Mouse (Mus musculus) heart, postnatal 0 days (tissue): ENCODE results near the gene Rnf181. TPM values are rescaled to one million over a fixed set of nuclear protein-coding genes. Genes with fewer than 3 reads are reported as not detected.
A peak's percentile ranks its signal among the peaks of the same experiment; 100 is the strongest.

Experiments
- ATAC-seq: fragments of 200-750 bp; cut with Nextera tagmentation; 2 replicates; pipeline ENCODE4 v1.8.0; 2017; ENCODE audit warnings: low read depth, moderate number of reproducible peaks, moderate library complexity; ENCODE audit not compliant: insufficient read depth
- DNase-seq: peaks from one replicate; pipeline ENCODE4 v3.0.0-alpha.2; 2016; ENCODE audit warnings: low spot score
- H3K27ac ChIP-seq: fragments of 300-500 bp; sonication (generic); 2 replicates; pipeline ENCODE4 v1.5.1; 2014; ENCODE audit warnings: low read depth, mild to moderate bottlenecking
- H3K27me3 ChIP-seq: fragments of 300-500 bp; sonication (generic); 2 replicates; pipeline ENCODE4 v1.6.1; 2014; ENCODE audit warnings: low read length, mixed read lengths; ENCODE audit not compliant: control insufficient read depth, insufficient read depth
- H3K36me3 ChIP-seq: fragments of 300-500 bp; sonication (generic); replicated peaks from 2 replicates; pipeline ENCODE4 v1.6.1; 2014; ENCODE audit warnings: low read length, mixed read lengths; ENCODE audit not compliant: control insufficient read depth, insufficient read depth
- H3K4me1 ChIP-seq: fragments of 300-500 bp; sonication (generic); 2 replicates; pipeline ENCODE4 v1.6.1; 2014; ENCODE audit warnings: antibody characterized with exemption; ENCODE audit not compliant: control insufficient read depth, insufficient read depth
- H3K4me2 ChIP-seq: fragments of 300-500 bp; sonication (generic); 2 replicates; pipeline ENCODE4 v1.6.1; 2014; ENCODE audit warnings: low read depth, mild to moderate bottlenecking, low read length, moderate library complexity
- H3K4me3 ChIP-seq: fragments of 300-500 bp; sonication (generic); 2 replicates; pipeline ENCODE4 v1.5.1; 2014; ENCODE audit warnings: low read depth, low read length
- H3K9ac ChIP-seq: fragments of 300-500 bp; sonication (generic); replicated peaks from 2 replicates; pipeline ENCODE4 v1.6.1; 2014; ENCODE audit warnings: low read depth, low read length, mixed read lengths
- H3K9me3 ChIP-seq: fragments of 300-500 bp; sonication (generic); replicated peaks from 2 replicates; pipeline ENCODE4 v1.6.1; 2016; ENCODE audit warnings: low read length; ENCODE audit not compliant: control insufficient read depth
- CTCF ChIP-seq: IDR thresholded peaks from 2 replicates; pipeline ENCODE4 v1.5.1; 2016; ENCODE audit warnings: antibody characterized with exemption, control low read depth, low read depth
- EP300 ChIP-seq: IDR thresholded peaks from 2 replicates; pipeline ENCODE4 v1.6.1; 2016; ENCODE audit warnings: antibody characterized with exemption, low read depth
- WGBS: fragments of 180-500 bp; shearing (Covaris S2); extraction: QIAGEN DNeasy Blood & Tissue Kit; methylation state at CpG from one replicate; pipeline ENCODE4 v1.1.7; 2014; 5-methylcytosine and 5-hydroxymethylcytosine counted together
- polyA plus RNA-seq: library from polyadenylated mRNA; unstranded; fragments of >200 nt; fragmentation: Nextera tagmentation; extraction: Ambion mirVana; gene quantifications from 2 replicates; pipeline ENCODE4 v1.2.1, GENCODE M21; 2015
- total RNA-seq: library from RNA; depleted of rRNA; stranded (reverse); fragments of >200 nt; gene quantifications from 2 replicates; pipeline ENCODE4 v1.2.3, GENCODE M21; 2014; ENCODE audit warnings: low replicate concordance

The Rnf181 gene
- total and polyA plus RNA-seq, 2 experiments from 2014 or later, result 53.5 to 74.9 TPM

GRCm38 (mm10) chr6:72410003-72410402, 43.2 kb upstream of the Rnf181 start:
- no peaks in the 10 kb centered on the region for H3K9me3 ChIP-seq
- no peak overlapping the region for H3K4me3 ChIP-seq
- no peaks in the 10 kb centered on the region for H3K36me3 ChIP-seq
- 16% methylated on average over 1 of the region's 1 CpGs for WGBS
- DNase-seq (no peak), ATAC-seq (no peak)
- H3K4me1 ChIP-seq, result peaks cover 5% of the 10 kb centered on the region; the same call in 1 of the 2 replicates
- H3K4me2 ChIP-seq, result no peak overlapping the region
- H3K27me3 ChIP-seq, result no peaks in the 10 kb centered on the region
- no peak overlapping the region for H3K9ac ChIP-seq
- H3K27ac ChIP-seq, result no peak overlapping the region
- TF ChIP-seq CTCF (no peak), EP300 (no peak)

- Histone ChIP-seq H3K27me3 (no peaks in the 10 kb centered on the region), H3K4me2 (no peak overlapping the region), H3K4me1 (peaks cover under 1% of the 10 kb centered on the region; the same call in 1 of the 2 replicates), H3K36me3 (no peaks in the 10 kb centered on the region), H3K27ac (no peak overlapping the region), H3K9me3 (no peaks in the 10 kb centered on the region), H3K9ac (no peak overlapping the region), H3K4me3 (no peak overlapping the region)
- WGBS, result 7% methylated on average over 3 of the region's 3 CpGs
- peak; percentile 62 for DNase-seq
- no peak for TF ChIP-seq EP300
- TF ChIP-seq CTCF, result peak; percentile 62
- no peak for ATAC-seq
These were observed 42.8 kb upstream of the Rnf181 start for GRCm38 (mm10) chr6:72409567-72409966.

- Histone ChIP-seq H3K9ac (no peak overlapping the region), H3K36me3 (no peaks in the 10 kb centered on the region), H3K9me3 (no peaks in the 10 kb centered on the region), H3K4me1 (no peaks in the 10 kb centered on the region), H3K27ac (no peak overlapping the region), H3K4me3 (no peak overlapping the region), H3K4me2 (no peak overlapping the region), H3K27me3 (no peaks in the 10 kb centered on the region)
- DNase-seq (peak; percentile 87), ATAC-seq (peak; percentile 79)
- peak; percentile 100 for TF ChIP-seq CTCF
- TF ChIP-seq EP300, result no peak
- WGBS, result 1% methylated on average over 5 of the region's 5 CpGs
These were observed 40.4 kb upstream of the Rnf181 start for GRCm38 (mm10) chr6:72407119-72407518.

- H3K4me1 ChIP-seq, result no peaks in the 10 kb centered on the region
- ATAC-seq (no peak), DNase-seq (no peak)
- WGBS, result 77% methylated on average over 7 of the region's 7 CpGs
- H3K9me3 ChIP-seq, result no peaks in the 10 kb centered on the region
- H3K27me3 ChIP-seq, result no peaks in the 10 kb centered on the region
- no peak overlapping the region for H3K9ac ChIP-seq
- no peak for TF ChIP-seq CTCF
- TF ChIP-seq EP300, result no peak
- H3K27ac ChIP-seq, result no peak overlapping the region
- H3K4me2 ChIP-seq, result no peak overlapping the region
- no peak overlapping the region for H3K4me3 ChIP-seq
- no peaks in the 10 kb centered on the region for H3K36me3 ChIP-seq
These were observed 38.6 kb upstream of the Rnf181 start for GRCm38 (mm10) chr6:72405356-72405755.

- Histone ChIP-seq H3K9me3 (no peaks in the 10 kb centered on the region), H3K4me3 (no peak overlapping the region), H3K27me3 (no peaks in the 10 kb centered on the region), H3K27ac (no peak overlapping the region), H3K4me2 (no peak overlapping the region), H3K36me3 (no peaks in the 10 kb centered on the region), H3K9ac (no peak overlapping the region), H3K4me1 (no peaks in the 10 kb centered on the region)
- DNase-seq (peak; percentile 31), ATAC-seq (no peak)
- 21% methylated on average over 7 of the region's 7 CpGs for WGBS
- no peak for TF ChIP-seq EP300
- peak; percentile 67 for TF ChIP-seq CTCF
These were observed 35.1 kb upstream of the Rnf181 start for GRCm38 (mm10) chr6:72401875-72402274.

- WGBS, result 56% methylated on average over 2 of the region's 2 CpGs
- H3K4me1 ChIP-seq, result no peaks in the 10 kb centered on the region
- no peaks in the 10 kb centered on the region for H3K9me3 ChIP-seq
- ATAC-seq (no peak), DNase-seq (no peak)
- H3K36me3 ChIP-seq, result no peaks in the 10 kb centered on the region
- no peak overlapping the region for H3K4me3 ChIP-seq
- TF ChIP-seq EP300, result no peak
- TF ChIP-seq CTCF, result no peak
- no peak overlapping the region for H3K4me2 ChIP-seq
- no peaks in the 10 kb centered on the region for H3K27me3 ChIP-seq
- H3K27ac ChIP-seq, result no peak overlapping the region
- H3K9ac ChIP-seq, result no peak overlapping the region
These were observed 33.2 kb upstream of the Rnf181 start for GRCm38 (mm10) chr6:72399967-72400366.
